Mouse (Mus musculus) heart, embryonic 13.5 days (tissue): ENCODE measurements around the gene Rbp1. TPM values are rescaled to one million over a fixed set of nuclear protein-coding genes. Genes with fewer than 3 reads are reported as not detected.

Experiments
- polyA plus RNA-seq: library from polyadenylated mRNA; unstranded; fragments of >200 nt; fragmentation: Nextera tagmentation; extraction: Ambion mirVana; gene quantifications from 2 replicates; pipeline ENCODE4 v1.2.1, GENCODE M21; 2015

Rbp1 gene
- polyA plus RNA-seq, 1 experiment from 2014 or later, result 70.9 TPM

Other genes starting within 250 kb of the Rbp1 start
- gene Nmnat3, start 135.5 kb upstream of the Rbp1 start, polyA plus RNA-seq, result 8.7 and 9.4 TPM in 2 replicates
- 0.39 TPM in 1 of 2 replicates, not detected in the other for gene Rbp2, start 63.2 kb downstream of the Rbp1 start, polyA plus RNA-seq
- gene Copb2, start 140.8 kb downstream of the Rbp1 start, polyA plus RNA-seq, result 120 and 121 TPM in 2 replicates
- gene Mrps22, start 178.7 kb downstream of the Rbp1 start, polyA plus RNA-seq, result 59.8 and 59.9 TPM in 2 replicates